Mouse (Mus musculus): ENCODE measurements at regions not wholly inside any gene's neighbourhood (a gene's known extent, or its start where the extent isn't known, plus 50 kb on each side); places are given as distances from the start of the nearest gene placed in this dataset.

DNA sequence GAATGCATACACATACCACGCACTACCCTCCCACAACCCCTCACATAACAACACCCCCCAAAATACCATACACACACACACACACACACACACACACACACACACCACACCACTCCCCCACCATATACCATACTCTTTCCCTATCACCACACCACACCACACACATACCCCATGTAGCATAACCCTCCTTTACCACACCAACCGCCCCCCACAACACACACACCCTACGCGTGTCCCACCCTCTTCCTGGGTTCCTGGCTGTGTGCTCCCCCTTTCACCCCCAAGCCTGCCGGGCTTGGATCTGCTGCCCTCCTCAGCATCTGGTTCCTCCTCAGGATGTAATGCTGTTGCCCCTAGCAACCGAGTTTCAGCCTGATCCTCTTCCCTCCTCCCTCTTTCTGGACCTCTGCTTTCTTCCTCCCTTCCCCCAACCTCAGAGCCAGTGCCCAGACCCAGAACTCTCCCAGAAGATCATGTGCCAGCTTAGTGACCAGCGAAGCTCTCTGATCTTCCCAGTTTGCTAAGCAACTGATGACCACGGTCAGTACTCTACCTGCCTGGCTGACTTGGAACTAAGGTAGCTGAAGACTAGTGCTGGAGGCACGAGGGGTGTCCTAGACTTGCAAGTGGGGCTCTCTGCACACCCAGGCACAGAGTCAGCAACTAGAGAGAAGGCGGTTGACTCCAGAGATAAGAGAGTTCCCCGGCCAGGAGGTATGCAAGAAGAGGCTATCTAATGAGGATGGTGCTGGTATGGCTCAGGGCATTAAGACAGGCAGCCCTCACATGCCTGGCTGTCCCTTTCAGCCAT, 133.2 kb downstream of the Hmg20a start:
- TF ChIP-seq POLR2A (IDR thresholded peaks at IDR 0.05; ENCODE audit: insufficient read depth, low read length) (no peak), CTCF (IDR thresholded peaks at IDR 0.05; ENCODE audit: low read depth, low read length) (no peak), EP300 (IDR thresholded peaks at IDR 0.05; ENCODE audit: insufficient read depth, low read depth, low read length) (no peak)
